Mouse (Mus musculus): ENCODE data around the gene Syap1.

Syap1 gene

GRCm38 (mm10) chrX:162829741-162830140 lies 58.5 kb downstream of the Syap1 start:
- DNase-seq: no peak

GRCm38 (mm10) chrX:162829203-162829708 lies 59.0 kb downstream of the Syap1 start, which contains the start of gene Txlng:
Gene Txlng (minus strand): TSS chrX:162829454.
- DNase-seq: peak; percentile 98

- no peak for DNase-seq
Observed at GRCm38 (mm10) chrX:162828783-162829182, 59.5 kb downstream of the Syap1 start.

- DNase-seq: no peak
Observed at GRCm38 (mm10) chrX:162828016-162828415, 60.2 kb downstream of the Syap1 start.

Measured in layer of hippocampus, adult 9-11 months (tissue).